Mouse (Mus musculus) erythroblast, embryonic 14.5 days (primary cell): ENCODE results near the gene Dync1i2.

Source experiments
- GATA1 ChIP-seq: IDR thresholded peaks from 2 replicates; pipeline ENCODE4 v1.6.1; 2012; ENCODE audit warnings: low read length, inconsistent platforms, mixed read lengths
- TAL1 ChIP-seq: IDR thresholded peaks from 3 replicates; pipeline ENCODE4 v1.6.1; 2012; ENCODE audit warnings: low read length, inconsistent platforms, mixed read lengths

GRCm38 (mm10) chr2:71232976-71233375 lies 21.5 kb downstream of the Dync1i2 start:
- TF ChIP-seq GATA1: no peak
- TF ChIP-seq TAL1: no peak
